Mouse (Mus musculus): ENCODE results near the gene Gm17364. TPM values are rescaled to one million over a fixed set of nuclear protein-coding genes. Genes with fewer than 3 reads are reported as not detected.

Gm17364 gene
- polyA plus RNA-seq (2015; fragmentation: Nextera tagmentation; extraction: Ambion mirVana), result not detected in 2 replicates

DNA sequence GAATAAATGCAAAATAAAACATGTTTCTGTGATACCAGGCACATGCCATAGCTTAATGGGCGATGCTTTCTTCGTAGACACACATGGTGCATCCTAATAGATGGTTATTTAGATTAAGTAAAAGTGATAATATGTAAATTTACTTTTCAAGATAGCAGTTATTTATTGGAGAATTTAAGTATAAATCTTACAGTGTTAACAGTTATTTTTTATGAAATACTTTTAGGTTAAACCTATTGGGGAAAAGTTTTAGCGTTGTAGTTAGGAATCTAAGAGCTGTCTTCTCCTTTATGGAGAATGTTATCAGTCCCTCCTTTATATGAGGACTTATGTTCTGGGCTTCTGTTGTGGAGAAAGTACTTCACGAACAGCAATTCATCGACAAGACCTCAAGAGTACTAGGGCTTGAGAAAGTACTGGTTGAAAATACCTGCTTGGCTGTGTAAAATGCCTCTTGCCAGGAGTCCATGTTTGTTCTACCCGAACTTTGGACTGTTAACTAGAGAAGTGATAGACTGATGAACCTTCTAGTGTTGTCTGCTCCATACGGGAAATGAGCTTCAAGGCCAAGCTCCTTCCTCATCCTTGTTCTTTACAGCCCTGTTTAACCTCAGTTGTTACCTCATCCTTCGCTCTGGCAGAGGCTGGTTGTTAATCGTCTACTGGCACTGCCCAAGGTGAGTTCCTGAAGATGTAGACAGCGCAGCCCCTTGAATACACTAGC, at the start of gene Gm17364:
Gene Gm17364, minus strand, starts transcription at position 51 of the 724 bp plus-strand sequence.

DNA sequence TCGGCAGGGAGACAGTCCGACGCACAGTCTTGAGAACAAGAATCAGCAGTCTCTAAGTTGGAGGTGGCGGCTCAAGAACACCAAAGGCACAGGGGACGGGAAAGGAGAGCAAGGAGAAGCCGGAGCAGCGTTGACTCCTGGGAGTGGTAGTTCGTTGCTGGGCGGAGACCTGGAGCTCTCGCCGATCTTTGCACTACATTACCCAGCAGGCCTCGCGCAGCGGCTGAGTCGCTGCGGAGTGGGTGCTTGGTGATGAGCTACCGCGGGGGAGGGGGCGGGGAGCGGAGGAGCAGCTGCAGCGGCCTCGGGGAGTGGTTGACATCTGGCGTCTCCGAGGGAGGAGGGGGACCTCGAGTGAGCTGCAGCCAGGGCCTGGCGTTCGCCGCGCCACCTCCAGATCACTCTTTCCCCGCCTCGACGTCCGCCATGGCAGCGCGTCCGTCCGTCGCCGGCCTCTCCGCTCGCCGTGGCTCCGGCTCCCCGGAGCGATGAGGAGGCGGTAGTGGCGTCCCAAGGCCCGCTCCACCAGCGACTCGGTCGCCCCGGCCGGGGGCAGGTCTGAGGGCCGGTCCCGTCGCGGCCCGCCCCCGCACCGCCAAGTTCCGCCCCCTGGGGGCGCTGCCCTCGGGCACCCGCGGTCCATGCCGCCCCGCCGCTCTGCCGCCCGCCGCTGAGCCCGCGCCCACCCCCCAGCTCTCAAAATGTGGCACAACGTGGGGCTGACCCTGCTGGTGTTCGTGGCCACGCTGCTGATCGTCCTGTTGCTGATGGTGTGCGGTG, 24.0 kb downstream of the Gm17364 start, which contains the start of gene Smim13:
Gene Smim13, plus strand, starts transcription at position 307 of the 780 bp plus-strand sequence.

Other genes with a start within 250 kb of the Gm17364 start
- 1.2 and 1.4 TPM in 2 replicates for gene Mak, start 194.3 kb downstream of the Gm17364 start, polyA plus RNA-seq (2015; fragmentation: Nextera tagmentation; extraction: Ambion mirVana)
- gene Gcm2, start 162.9 kb downstream of the Gm17364 start, polyA plus RNA-seq (2015; fragmentation: Nextera tagmentation; extraction: Ambion mirVana), result not detected in 2 replicates
- 0.08 TPM in 1 of 2 replicates, not detected in the other for gene Sycp2l, start 159.7 kb downstream of the Gm17364 start, polyA plus RNA-seq (2015; fragmentation: Nextera tagmentation; extraction: Ambion mirVana)
- gene Elovl2, start 53.6 kb downstream of the Gm17364 start, polyA plus RNA-seq (2015; fragmentation: Nextera tagmentation; extraction: Ambion mirVana), result 28.1 and 30.3 TPM in 2 replicates
- 31.0 and 32.6 TPM in 2 replicates for gene Smim13, start 24.1 kb downstream of the Gm17364 start, polyA plus RNA-seq (2015; fragmentation: Nextera tagmentation; extraction: Ambion mirVana)
- gene Nedd9, start 213.4 kb upstream of the Gm17364 start, polyA plus RNA-seq (2015; fragmentation: Nextera tagmentation; extraction: Ambion mirVana), result 11.8 and 13.0 TPM in 2 replicates

Data from neural tube, postnatal 0 days (tissue).